Mouse (Mus musculus): ENCODE data around the gene Adamts18. TPM values are rescaled to one million over a fixed set of nuclear protein-coding genes. Genes with fewer than 3 reads are reported as not detected.

Gene Adamts18
- polyA plus RNA-seq, 1 experiment from 2014 or later: 23.3 TPM

DNA sequence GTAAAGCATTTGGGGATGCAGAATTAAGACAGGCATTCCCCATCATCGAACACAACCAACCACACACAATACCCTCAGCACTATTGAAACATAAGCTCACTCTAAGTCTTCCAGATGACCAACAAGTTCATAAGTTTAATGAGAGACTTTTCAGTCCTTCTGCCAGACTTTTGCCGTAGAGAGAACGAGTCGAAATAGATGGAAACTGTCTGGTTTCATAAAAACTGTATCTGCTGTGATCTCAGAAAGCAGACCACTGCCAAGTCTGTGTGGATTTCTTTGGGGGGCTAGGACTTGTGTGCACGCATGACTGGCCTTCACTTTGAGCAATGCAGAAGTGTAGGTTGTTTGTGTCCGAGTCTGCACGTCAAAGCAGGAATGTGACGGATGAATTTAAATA is 123.2 kb downstream of the Adamts18 start:
- no peaks in the 10 kb centered on the region for H3K9me3 ChIP-seq
- H3K9ac ChIP-seq (replicated peaks): no peak overlapping the region
- H3K36me3 ChIP-seq: no peaks in the 10 kb centered on the region; the same call in 1 of the 2 replicates
- no peak overlapping the region for H3K4me2 ChIP-seq (replicated peaks)
- peaks cover 10% of the 10 kb centered on the region; the same call in 1 of the 2 replicates for H3K4me1 ChIP-seq
- no peak for ATAC-seq (replicated peaks)
- H3K4me3 ChIP-seq: no peak overlapping the region
- no peaks in the 10 kb centered on the region for H3K27me3 ChIP-seq
- no peak overlapping the region for H3K27ac ChIP-seq (replicated peaks)
- 44% methylated on average over 8 of the region's 8 CpGs for WGBS

DNA sequence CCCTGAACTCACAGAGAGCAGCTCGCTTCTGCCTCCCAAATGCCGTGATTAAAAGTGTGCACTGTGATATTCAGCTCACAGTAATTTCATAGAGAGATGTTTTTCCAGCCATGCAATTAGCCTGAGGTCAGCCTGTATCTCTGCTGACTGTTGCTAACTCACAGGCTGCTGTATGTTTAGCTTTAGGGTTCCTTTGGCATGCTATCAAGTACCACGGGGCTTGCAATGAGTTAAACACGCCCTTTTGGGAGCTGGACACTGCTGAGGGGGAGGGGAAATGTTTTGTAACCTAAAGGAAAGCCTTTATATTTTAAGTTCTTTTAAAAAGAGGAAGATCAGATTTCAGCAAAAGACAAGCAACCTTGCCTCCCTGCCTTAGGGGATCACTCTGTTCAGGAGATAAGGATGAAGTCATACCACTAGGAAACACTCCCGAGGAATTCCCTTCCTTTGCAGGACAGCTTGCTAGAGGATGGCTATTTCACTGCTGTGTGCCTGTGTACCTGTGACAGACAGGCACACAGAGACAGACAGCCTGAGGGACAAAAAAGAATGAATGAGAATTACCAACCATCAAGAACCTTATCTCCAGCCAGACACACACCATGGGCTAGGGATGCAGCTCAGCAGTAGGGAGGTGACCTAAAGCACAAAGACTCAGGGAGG is 124.5 kb downstream of the Adamts18 start:
- H3K27ac ChIP-seq (replicated peaks): no peak overlapping the region
- H3K27me3 ChIP-seq: no peaks in the 10 kb centered on the region
- H3K4me1 ChIP-seq: peaks cover 10% of the 10 kb centered on the region; the same call in 1 of the 2 replicates
- H3K4me3 ChIP-seq: no peak overlapping the region
- no peaks in the 10 kb centered on the region for H3K36me3 ChIP-seq
- H3K4me2 ChIP-seq (replicated peaks): no peak overlapping the region
- no peaks in the 10 kb centered on the region for H3K9me3 ChIP-seq
- no peak overlapping the region for H3K9ac ChIP-seq (replicated peaks)
- WGBS: 56% methylated on average over 5 of the region's 5 CpGs
- ATAC-seq (replicated peaks): no peak

DNA sequence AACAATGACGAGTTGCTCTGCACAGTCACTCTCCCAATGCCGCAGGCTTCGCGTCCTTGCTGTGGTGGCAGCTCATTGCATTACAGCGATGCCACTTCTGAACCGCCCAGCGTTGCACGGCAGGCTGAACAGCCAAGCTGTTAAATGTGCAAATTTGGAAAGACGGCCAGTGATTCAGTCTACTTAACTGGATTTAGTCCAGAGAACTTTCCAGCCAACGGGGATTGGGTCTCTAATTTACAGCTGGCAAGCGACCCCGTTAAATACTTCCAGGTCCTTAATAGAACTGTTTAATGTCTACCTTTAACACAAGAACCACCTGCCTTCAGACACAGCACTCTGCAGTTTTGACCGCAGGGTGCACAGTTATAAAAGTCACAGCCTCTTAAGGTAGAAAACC is 127.1 kb downstream of the Adamts18 start:
- H3K4me3 ChIP-seq: no peak overlapping the region
- H3K27me3 ChIP-seq: no peaks in the 10 kb centered on the region
- H3K27ac ChIP-seq (replicated peaks): no peak overlapping the region
- peaks cover 10% of the 10 kb centered on the region; the same call in 1 of the 2 replicates for H3K4me1 ChIP-seq
- no peak; the same call in 1 of the 2 replicates for ATAC-seq (replicated peaks)
- no peaks in the 10 kb centered on the region for H3K36me3 ChIP-seq
- no peaks in the 10 kb centered on the region for H3K9me3 ChIP-seq
- 47% methylated on average over 13 of the region's 13 CpGs for WGBS
- H3K4me2 ChIP-seq (replicated peaks): no peak overlapping the region
- H3K9ac ChIP-seq (replicated peaks): no peak overlapping the region

DNA sequence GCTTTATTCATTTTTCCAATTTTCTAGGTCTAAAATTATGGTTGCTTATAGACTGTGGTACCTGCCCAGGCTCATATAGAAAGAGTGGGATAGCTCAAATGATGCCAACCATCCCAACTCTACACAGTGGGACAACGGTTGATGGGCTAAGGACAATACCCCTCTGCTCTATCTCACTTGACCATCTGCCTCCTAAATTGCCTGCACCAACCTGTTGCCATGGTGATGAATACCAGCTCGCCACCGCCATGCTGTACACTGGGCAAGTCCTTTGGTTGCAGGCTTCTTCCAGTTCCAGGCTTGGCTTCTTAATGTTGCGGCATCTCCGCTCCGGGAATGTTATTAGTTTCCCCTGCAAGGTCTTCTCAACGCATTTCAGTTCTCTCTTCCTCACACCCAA is 143.6 kb downstream of the Adamts18 start:
- Histone ChIP-seq H3K27me3 (no peaks in the 10 kb centered on the region), H3K4me3 (no peak overlapping the region), H3K4me1 (no peaks in the 10 kb centered on the region), H3K9me3 (no peaks in the 10 kb centered on the region), H3K4me2 (replicated peaks) (no peak overlapping the region), H3K9ac (replicated peaks) (no peak overlapping the region), H3K27ac (replicated peaks) (no peak overlapping the region), H3K36me3 (peaks cover 15% of the 10 kb centered on the region; the same call in 1 of the 2 replicates)
- 60% methylated on average over 7 of the region's 7 CpGs for WGBS
- ATAC-seq (replicated peaks): no peak

DNA sequence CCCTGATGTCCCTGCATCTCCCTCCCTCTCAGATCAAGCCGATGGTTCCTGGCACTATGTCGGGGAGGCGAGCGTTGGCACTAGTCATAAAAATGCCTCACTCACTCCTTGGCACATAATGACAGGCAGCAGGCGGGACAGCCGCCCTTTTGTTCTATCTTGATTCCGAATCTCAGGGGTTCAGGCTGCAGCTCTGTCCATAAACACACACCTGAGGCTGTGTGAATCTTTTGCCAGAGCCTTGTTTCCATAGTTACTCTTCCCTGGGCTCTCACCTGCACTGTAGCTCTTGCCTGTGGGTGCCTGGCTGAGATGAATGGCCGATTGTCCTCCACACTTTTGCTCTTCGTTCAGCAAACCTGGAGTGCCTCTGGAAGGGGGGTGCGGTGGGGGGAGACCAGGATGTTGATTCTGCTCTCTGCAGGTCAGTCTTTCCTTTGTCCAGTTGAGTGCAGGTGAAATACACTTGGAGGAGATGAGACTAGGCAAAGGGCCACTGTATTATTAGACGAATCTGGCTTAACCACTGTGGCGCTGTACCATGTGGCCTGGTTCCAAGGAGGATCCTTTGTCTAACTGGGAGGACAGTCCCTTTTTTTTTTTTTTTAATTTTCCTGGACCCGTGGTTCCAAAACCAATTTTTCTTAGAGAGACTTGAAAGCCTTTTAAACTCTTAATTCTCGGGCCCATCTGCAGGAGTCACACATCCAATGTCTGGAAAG is 156.8 kb downstream of the Adamts18 start:
- Histone ChIP-seq H3K36me3 (peaks cover 3% of the 10 kb centered on the region; the same call in 1 of the 2 replicates), H3K4me2 (replicated peaks) (peak overlapping the region; percentile 10; the same call in 1 of the 2 replicates), H3K4me1 (peaks cover 25% of the 10 kb centered on the region), H3K4me3 (no peak overlapping the region), H3K9me3 (no peaks in the 10 kb centered on the region), H3K27ac (replicated peaks) (peak overlapping the region; percentile 76), H3K9ac (replicated peaks) (no peak overlapping the region), H3K27me3 (no peaks in the 10 kb centered on the region)
- peak; percentile 58; the same call in 1 of the 2 replicates for ATAC-seq (replicated peaks)
- WGBS: 46% methylated on average over 14 of the region's 14 CpGs

DNA sequence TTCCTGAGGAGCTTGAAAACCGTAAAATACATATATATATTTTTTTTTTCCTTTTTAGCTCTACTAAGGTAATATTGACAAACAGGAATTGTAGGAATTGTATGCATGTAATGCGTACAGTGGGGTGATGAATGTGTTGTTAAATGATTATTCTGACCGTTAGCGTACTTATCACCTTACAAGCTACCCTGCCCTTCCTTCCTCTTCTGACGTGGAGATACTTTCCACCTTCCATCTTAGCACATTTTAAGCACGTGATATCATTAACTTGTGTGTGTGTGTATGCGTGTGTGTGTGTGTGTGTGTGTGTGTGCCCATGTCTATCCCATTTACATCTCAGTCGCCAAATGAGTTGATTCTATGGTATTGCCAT is 160.0 kb downstream of the Adamts18 start:
- Histone ChIP-seq H3K9me3 (peaks cover 5% of the 10 kb centered on the region; the same call in 1 of the 2 replicates), H3K27me3 (no peaks in the 10 kb centered on the region), H3K4me2 (replicated peaks) (no peak overlapping the region), H3K4me3 (no peak overlapping the region), H3K4me1 (peaks cover 25% of the 10 kb centered on the region), H3K27ac (replicated peaks) (no peak overlapping the region), H3K9ac (replicated peaks) (no peak overlapping the region), H3K36me3 (no peaks in the 10 kb centered on the region)
- ATAC-seq (replicated peaks): no peak
- WGBS: 79% methylated on average over 8 of the region's 8 CpGs

DNA sequence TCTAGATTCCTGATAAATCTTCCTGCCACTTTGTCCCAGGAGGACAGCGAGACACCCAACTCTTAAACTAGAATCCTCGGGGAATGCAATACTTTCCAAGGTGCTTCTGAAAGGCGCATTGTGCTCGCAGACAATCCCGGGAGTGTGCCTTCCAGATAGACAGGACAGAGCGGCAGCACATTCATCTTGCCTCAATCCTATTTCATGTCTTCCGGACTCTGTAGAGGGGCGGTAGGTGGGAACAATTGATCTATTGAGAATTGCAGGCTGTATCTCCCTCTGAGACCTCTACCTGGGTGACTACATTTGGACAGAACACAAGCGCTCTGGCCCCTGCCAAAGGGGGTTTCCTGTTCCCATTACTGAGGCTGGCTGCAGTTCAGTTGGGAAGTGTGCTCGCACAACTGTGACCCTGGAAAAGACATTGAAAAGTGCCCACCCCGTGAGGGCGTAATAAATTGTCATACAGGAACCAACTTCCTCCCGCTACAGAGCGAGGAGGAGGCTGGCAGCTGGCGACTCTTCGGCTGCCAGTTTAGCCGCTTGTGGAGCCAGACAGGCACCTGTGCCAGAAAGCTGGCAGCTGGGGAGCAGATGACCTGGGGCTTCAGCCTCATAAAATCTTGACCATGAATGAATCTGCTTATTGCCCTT is 160.5 kb downstream of the Adamts18 start:
- ATAC-seq (replicated peaks): peak; percentile 46; the same call in 1 of the 2 replicates
- Histone ChIP-seq H3K27ac (replicated peaks) (peak overlapping the region; percentile 27; the same call in 1 of the 2 replicates), H3K27me3 (no peaks in the 10 kb centered on the region), H3K4me3 (no peak overlapping the region), H3K36me3 (no peaks in the 10 kb centered on the region), H3K4me2 (replicated peaks) (peak overlapping the region; percentile 11), H3K4me1 (peaks cover 25% of the 10 kb centered on the region), H3K9me3 (peaks cover 5% of the 10 kb centered on the region; the same call in 1 of the 2 replicates), H3K9ac (replicated peaks) (no peak overlapping the region)
- 67% methylated on average over 17 of the region's 17 CpGs for WGBS

DNA sequence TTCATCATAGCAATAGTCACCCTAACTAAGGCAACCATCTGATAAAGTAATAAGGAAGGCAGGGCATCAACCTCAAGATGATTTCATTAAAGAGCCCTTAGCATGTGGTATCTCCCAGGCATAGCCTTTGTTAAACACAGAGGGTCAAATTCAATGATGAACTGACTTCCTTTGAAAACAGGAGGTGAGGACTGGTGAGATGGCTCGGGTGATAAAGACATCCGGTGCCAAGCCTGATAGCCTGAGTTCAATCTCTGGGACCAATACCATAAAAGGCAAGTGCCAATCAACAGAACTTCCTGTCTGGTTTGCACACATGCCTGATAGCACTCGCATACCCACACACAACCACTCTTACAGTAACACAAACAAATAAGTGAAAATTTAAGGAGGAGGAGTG is 169.2 kb downstream of the Adamts18 start:
- Histone ChIP-seq H3K27ac (replicated peaks) (no peak overlapping the region), H3K36me3 (no peaks in the 10 kb centered on the region), H3K4me1 (no peaks in the 10 kb centered on the region; the same call in 1 of the 2 replicates), H3K4me2 (replicated peaks) (no peak overlapping the region), H3K27me3 (no peaks in the 10 kb centered on the region), H3K9ac (replicated peaks) (no peak overlapping the region), H3K9me3 (peaks cover 4% of the 10 kb centered on the region; the same call in 1 of the 2 replicates), H3K4me3 (no peak overlapping the region)
- no peak for ATAC-seq (replicated peaks)
- WGBS: 88% methylated on average over 3 of the region's 3 CpGs

DNA sequence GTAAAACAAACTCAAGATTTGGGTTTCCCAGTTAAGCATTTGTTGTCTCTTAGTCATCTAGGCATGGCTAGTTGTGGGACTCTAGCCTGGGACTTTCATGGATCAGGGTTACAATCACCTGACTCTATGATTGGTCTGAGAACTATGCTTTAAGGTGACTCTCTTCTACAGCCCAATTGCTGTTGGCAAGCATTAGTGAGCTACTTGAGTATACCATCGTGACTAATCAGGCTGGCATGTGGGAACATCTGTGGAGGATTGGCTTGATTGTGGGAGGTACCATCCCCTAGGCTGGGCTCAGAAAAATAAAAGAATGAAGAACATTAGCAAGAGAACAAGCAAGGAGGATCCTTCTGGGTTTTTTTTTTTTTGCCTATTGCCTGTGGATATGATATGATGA is 171.7 kb downstream of the Adamts18 start:
- H3K4me3 ChIP-seq: no peak overlapping the region
- no peaks in the 10 kb centered on the region for H3K27me3 ChIP-seq
- no peak for ATAC-seq (replicated peaks)
- no peak overlapping the region for H3K9ac ChIP-seq (replicated peaks)
- no peaks in the 10 kb centered on the region for H3K9me3 ChIP-seq
- no peak overlapping the region for H3K4me2 ChIP-seq (replicated peaks)
- 88% methylated on average over 1 of the region's 1 CpGs for WGBS
- peaks cover 7% of the 10 kb centered on the region; the same call in 1 of the 2 replicates for H3K4me1 ChIP-seq
- H3K27ac ChIP-seq (replicated peaks): no peak overlapping the region
- H3K36me3 ChIP-seq: no peaks in the 10 kb centered on the region

DNA sequence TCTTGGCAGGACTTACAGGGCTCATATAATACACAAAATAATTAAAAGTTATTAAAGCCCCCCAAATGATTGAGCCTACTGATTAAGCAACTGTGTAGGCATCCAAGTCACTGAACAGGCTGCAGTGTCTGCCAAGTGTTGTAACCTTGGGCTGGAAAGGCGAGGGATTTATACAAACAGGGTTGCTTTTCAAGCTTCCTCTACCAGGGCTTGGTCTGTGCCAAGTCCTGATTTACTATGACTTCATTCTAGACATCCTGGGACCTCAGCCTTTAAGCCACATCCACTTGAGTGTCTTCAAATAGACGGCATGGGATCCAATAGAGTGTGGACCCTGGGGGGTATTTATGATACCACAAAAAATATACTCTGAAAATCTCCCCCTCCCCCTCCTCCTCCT is 173.3 kb downstream of the Adamts18 start:
- no peak overlapping the region for H3K4me3 ChIP-seq
- peaks cover 7% of the 10 kb centered on the region; the same call in 1 of the 2 replicates for H3K4me1 ChIP-seq
- no peaks in the 10 kb centered on the region for H3K27me3 ChIP-seq
- H3K27ac ChIP-seq (replicated peaks): no peak overlapping the region
- ATAC-seq (replicated peaks): peak; percentile 21; the same call in 1 of the 2 replicates
- no peak overlapping the region for H3K9ac ChIP-seq (replicated peaks)
- WGBS: 46% methylated on average over 2 of the region's 2 CpGs
- no peak overlapping the region for H3K4me2 ChIP-seq (replicated peaks)
- H3K36me3 ChIP-seq: no peaks in the 10 kb centered on the region
- H3K9me3 ChIP-seq: no peaks in the 10 kb centered on the region

DNA sequence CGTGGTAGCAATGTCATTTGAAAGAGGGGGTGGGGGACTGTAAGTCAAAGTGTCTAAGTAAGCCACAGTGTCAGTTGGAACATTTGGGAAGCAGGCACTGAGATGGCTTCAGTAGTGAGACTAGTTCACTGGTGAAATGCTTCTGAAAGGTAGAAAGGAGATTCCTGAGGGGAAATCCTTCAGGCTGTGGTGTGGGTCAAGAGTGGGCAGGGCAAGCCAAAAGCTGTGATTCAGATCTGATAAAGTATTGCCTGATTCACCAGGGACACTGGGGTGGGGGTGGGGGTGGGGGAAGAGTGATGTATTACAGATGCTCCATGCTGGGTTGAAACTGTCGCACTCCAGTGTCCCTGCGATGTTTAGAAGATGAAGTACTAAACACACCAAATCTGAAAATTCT is 173.9 kb downstream of the Adamts18 start:
- H3K36me3 ChIP-seq: no peaks in the 10 kb centered on the region
- no peaks in the 10 kb centered on the region for H3K9me3 ChIP-seq
- no peak overlapping the region for H3K4me2 ChIP-seq (replicated peaks)
- H3K4me3 ChIP-seq: no peak overlapping the region
- H3K4me1 ChIP-seq: peaks cover 7% of the 10 kb centered on the region; the same call in 1 of the 2 replicates
- 88% methylated on average over 3 of the region's 3 CpGs for WGBS
- no peak for ATAC-seq (replicated peaks)
- no peaks in the 10 kb centered on the region for H3K27me3 ChIP-seq
- no peak overlapping the region for H3K9ac ChIP-seq (replicated peaks)
- 0 out of 2 replicates have a peak overlapping the region, but pooled peaks have one; percentile 21 for H3K27ac ChIP-seq (replicated peaks)

DNA sequence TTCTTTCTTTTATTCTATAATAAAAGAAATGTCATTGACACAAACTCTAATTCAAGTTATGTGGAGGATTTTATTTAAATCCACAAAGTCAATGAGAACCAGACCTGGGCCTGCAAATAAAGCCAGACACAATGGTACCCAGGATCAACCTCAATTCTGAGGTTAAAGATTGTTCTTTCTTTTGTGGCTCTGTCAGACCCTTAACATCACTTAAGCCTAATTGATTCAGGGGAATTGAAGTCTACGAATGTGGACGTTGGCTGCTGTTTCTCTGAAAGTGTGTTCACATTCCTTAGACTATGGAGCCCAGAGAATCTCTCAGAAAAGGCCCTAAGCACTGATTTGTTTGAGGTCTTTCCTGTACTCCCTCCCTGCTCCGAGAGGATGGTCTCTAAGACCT is 175.2 kb downstream of the Adamts18 start:
- H3K36me3 ChIP-seq: no peaks in the 10 kb centered on the region
- 0 out of 2 replicates have a peak overlapping the region, but pooled peaks have one; percentile 46 for H3K27ac ChIP-seq (replicated peaks)
- WGBS: 11% methylated on average over 3 of the region's 3 CpGs
- H3K4me2 ChIP-seq (replicated peaks): no peak overlapping the region
- peaks cover 7% of the 10 kb centered on the region; the same call in 1 of the 2 replicates for H3K4me1 ChIP-seq
- H3K9ac ChIP-seq (replicated peaks): no peak overlapping the region
- ATAC-seq (replicated peaks): no peak
- H3K27me3 ChIP-seq: no peaks in the 10 kb centered on the region
- H3K9me3 ChIP-seq: no peaks in the 10 kb centered on the region
- H3K4me3 ChIP-seq: no peak overlapping the region

All from forebrain, embryonic 15.5 days (tissue).